Mouse (Mus musculus) liver, embryonic 12.5 days (tissue): ENCODE results near the gene Rsph3a. TPM values are rescaled to one million over a fixed set of nuclear protein-coding genes. Genes with fewer than 3 reads are reported as not detected.
A peak's percentile ranks its signal among the peaks of the same experiment; 100 is the strongest.
"Not testable (repeated sequence)": the region's sequence is repeated elsewhere in the genome, so short reads cannot be mapped to it uniquely, and the experiment has no call there.

Source experiments
- ATAC-seq: fragments of 200-750 bp; cut with Nextera tagmentation; 2 replicates; pipeline ENCODE4 v1.8.0; 2017; ENCODE audit warnings: moderate number of reproducible peaks, mild to moderate bottlenecking, moderate library complexity
- H3K27ac ChIP-seq: fragments of 300-500 bp; sonication (generic); 2 replicates; pipeline ENCODE4 v1.5.1; 2016; ENCODE audit warnings: mild to moderate bottlenecking
- H3K27me3 ChIP-seq: fragments of 300-500 bp; sonication (generic); replicated peaks from 2 replicates; pipeline ENCODE4 v1.6.1; 2016; ENCODE audit warnings: mild to moderate bottlenecking, moderate library complexity
- H3K36me3 ChIP-seq: fragments of 300-500 bp; sonication (generic); 2 replicates; pipeline ENCODE4 v1.6.1; 2016; ENCODE audit warnings: mild to moderate bottlenecking, moderate library complexity
- H3K4me1 ChIP-seq: fragments of 300-500 bp; sonication (generic); 2 replicates; pipeline ENCODE4 v1.6.1; 2016
- H3K4me2 ChIP-seq: fragments of 300-500 bp; sonication (generic); 2 replicates; pipeline ENCODE4 v1.6.1; 2016; ENCODE audit warnings: mild to moderate bottlenecking, moderate library complexity
- H3K4me3 ChIP-seq: fragments of 300-500 bp; sonication (generic); 2 replicates; pipeline ENCODE4 v1.5.1; 2016; ENCODE audit warnings: mild to moderate bottlenecking, moderate library complexity
- H3K9ac ChIP-seq: fragments of 300-500 bp; sonication (generic); 2 replicates; pipeline ENCODE4 v1.6.1; 2016; ENCODE audit warnings: mild to moderate bottlenecking, moderate library complexity
- H3K9me3 ChIP-seq: fragments of 300-500 bp; sonication (generic); replicated peaks from 2 replicates; pipeline ENCODE4 v1.6.1; 2016; ENCODE audit warnings: mild to moderate bottlenecking, moderate library complexity
- WGBS: fragments of 180-500 bp; shearing (Covaris S2); methylation state at CpG from one replicate; pipeline ENCODE4 v1.1.7; 2016; ENCODE audit not compliant: insufficient replicate concordance; 5-methylcytosine and 5-hydroxymethylcytosine counted together
- polyA plus RNA-seq: library from polyadenylated mRNA; unstranded; fragments of >200 nt; fragmentation: Nextera tagmentation; extraction: Ambion mirVana; gene quantifications from 2 replicates; pipeline ENCODE4 v1.2.1, GENCODE M21; 2016

Gene Rsph3a
- polyA plus RNA-seq, 1 experiment from 2014 or later = 26.0 TPM

- ATAC-seq, H3K9me3 ChIP-seq, H3K27ac ChIP-seq, H3K4me2 ChIP-seq, H3K27me3 ChIP-seq, H3K9ac ChIP-seq, H3K4me3 ChIP-seq, H3K4me1 ChIP-seq, H3K36me3 ChIP-seq: not testable (repeated sequence)
- 72% methylated on average over 6 of the region's 8 CpGs for WGBS
These were observed 13.3 kb upstream of the Rsph3a start for GRCm38 (mm10) chr17:7932121-7932520.

DNA sequence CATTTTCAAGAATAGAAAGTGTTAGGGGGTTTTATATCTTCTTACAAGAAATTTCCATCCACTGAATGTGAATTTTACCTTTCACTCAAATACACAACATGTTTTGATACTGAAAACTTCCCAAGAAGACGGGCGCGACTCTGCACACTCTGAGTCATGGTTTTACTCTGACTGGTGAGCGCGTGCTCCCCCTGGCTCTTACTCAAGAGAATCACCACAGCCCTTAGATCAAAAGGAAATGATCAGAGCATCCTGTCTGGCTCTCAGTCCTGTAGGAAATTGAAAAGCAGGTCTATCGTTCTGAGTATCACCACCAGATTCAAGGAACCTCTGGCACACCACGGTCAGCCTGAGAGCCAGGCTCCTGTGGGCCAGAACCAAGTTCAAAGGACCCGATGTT, 5.8 kb upstream of the Rsph3a start:
- no peak for ATAC-seq
- H3K36me3 ChIP-seq = no peaks in the 10 kb centered on the region
- WGBS = 40% methylated on average over 8 of the region's 8 CpGs

GRCm38 (mm10) chr17:7946053-7946627, 726 bp downstream of the Rsph3a start:
- ATAC-seq, H3K4me1 ChIP-seq, H3K27me3 ChIP-seq, H3K9me3 ChIP-seq, H3K36me3 ChIP-seq: not testable (repeated sequence)
- Histone ChIP-seq H3K27ac (peak overlapping the region; percentile 84), H3K4me2 (peak overlapping the region; percentile 73), H3K9ac (peak overlapping the region; percentile 69), H3K4me3 (peak overlapping the region; percentile 67)
- WGBS = 0% methylated on average over 19 of the region's 27 CpGs

More for the DNA sequence above, 5.8 kb upstream of the Rsph3a start:
- Histone ChIP-seq H3K27me3 (no peaks in the 10 kb centered on the region), H3K9me3 (no peaks in the 10 kb centered on the region), H3K4me1 (peaks cover under 1% of the 10 kb centered on the region), H3K27ac (no peak overlapping the region), H3K4me2 (no peak overlapping the region), H3K9ac (no peak overlapping the region), H3K4me3 (no peak overlapping the region)

DNA sequence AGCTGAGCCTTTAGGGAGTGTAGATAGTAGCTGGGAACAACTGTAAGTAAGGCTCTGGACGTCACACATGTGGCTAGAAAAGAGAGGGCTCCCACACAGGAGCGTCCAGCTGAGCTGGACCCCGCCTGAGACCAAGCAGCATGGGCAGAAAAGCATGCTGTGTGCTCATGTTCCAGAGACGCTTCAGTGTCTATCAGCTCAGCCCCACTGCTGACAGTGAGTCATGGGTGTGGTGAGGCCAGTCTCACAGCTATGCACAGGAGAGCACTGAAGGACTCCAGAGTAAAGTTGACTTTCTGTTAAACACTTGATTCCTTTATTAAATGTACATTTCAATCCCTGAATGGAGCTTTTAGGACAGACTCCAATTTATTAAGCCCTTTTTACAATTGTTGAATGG, 5.9 kb downstream of the Rsph3a start:
- not testable (repeated sequence) for H3K4me2 ChIP-seq, H3K27ac ChIP-seq, H3K9me3 ChIP-seq, H3K4me3 ChIP-seq, H3K36me3 ChIP-seq, H3K27me3 ChIP-seq, H3K9ac ChIP-seq, H3K4me1 ChIP-seq, ATAC-seq
- WGBS = no CpG with 5 or more reads among the region's 4 CpGs

- H3K36me3 ChIP-seq, H3K27me3 ChIP-seq, H3K4me2 ChIP-seq, ATAC-seq, H3K27ac ChIP-seq, H3K9ac ChIP-seq, H3K4me1 ChIP-seq, H3K4me3 ChIP-seq, H3K9me3 ChIP-seq: not testable (repeated sequence)
- 86% methylated on average over 9 of the region's 9 CpGs for WGBS
These were observed 11.8 kb downstream of the Rsph3a start for GRCm38 (mm10) chr17:7957242-7957641.

GRCm38 (mm10) chr17:7963333-7963732, 17.9 kb downstream of the Rsph3a start:
- not testable (repeated sequence) for H3K4me3 ChIP-seq, H3K27ac ChIP-seq, H3K27me3 ChIP-seq, H3K9me3 ChIP-seq, H3K9ac ChIP-seq, H3K4me2 ChIP-seq, H3K4me1 ChIP-seq, H3K36me3 ChIP-seq
- WGBS = 33% methylated on average over 4 of the region's 4 CpGs
- peak; percentile 87 for ATAC-seq

DNA sequence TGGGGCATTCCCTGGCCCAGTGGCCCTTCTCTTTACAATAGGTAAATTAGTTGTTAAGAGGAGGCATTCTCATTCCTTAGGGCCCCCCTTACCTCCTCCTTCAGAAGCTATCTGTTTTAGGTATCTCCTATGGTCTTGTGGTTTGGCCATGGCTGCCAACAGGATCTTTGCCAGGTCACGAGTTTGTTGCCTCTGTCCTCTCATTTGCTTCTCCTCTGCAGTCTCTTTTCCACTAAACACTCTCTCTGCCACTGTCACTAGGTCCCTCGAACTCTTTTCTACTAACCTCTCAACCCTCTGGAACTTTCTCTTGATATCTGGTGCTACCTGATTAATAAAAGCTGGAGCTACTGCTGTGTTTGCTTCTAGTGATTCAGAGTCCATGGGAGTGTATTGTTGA, 19.0 kb downstream of the Rsph3a start:
- H3K9ac ChIP-seq, H3K4me2 ChIP-seq, H3K27me3 ChIP-seq, H3K9me3 ChIP-seq, H3K27ac ChIP-seq, H3K4me3 ChIP-seq, H3K36me3 ChIP-seq, ATAC-seq, H3K4me1 ChIP-seq: not testable (repeated sequence)
- 61% methylated on average over 2 of the region's 2 CpGs for WGBS

DNA sequence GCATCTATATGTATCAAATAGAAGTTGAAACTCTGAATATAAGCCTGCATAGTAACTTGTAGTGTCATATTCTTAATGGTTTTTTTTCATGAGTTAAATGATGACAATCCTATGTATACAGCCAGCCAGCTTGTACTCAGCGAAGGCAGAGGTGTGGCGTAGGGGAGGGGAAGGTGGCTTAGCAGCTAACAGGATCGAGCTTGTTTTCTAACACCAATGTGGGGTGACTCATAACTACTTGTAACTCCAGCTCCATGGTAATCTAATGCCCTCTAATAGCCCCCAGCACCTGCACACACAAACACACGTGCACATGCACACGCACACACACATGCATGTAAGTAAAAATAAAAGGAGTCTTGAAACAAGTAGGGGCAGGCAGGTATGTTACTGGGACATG, 23.1 kb downstream of the Rsph3a start:
- H3K4me3 ChIP-seq, H3K4me1 ChIP-seq, H3K9ac ChIP-seq, H3K27ac ChIP-seq, H3K9me3 ChIP-seq, H3K4me2 ChIP-seq, ATAC-seq, H3K36me3 ChIP-seq, H3K27me3 ChIP-seq: not testable (repeated sequence)
- WGBS = 89% methylated on average over 4 of the region's 5 CpGs

- H3K36me3 ChIP-seq, ATAC-seq, H3K4me2 ChIP-seq, H3K9ac ChIP-seq, H3K4me1 ChIP-seq, H3K4me3 ChIP-seq, H3K27ac ChIP-seq, H3K9me3 ChIP-seq, H3K27me3 ChIP-seq: not testable (repeated sequence)
- WGBS = 31% methylated on average over 1 of the region's 6 CpGs
These were observed 24.4 kb downstream of the Rsph3a start for GRCm38 (mm10) chr17:7969782-7970181.

- WGBS = 85% methylated on average over 1 of the region's 2 CpGs
- not testable (repeated sequence) for H3K9me3 ChIP-seq
These were observed 38.1 kb downstream of the Rsph3a start for GRCm38 (mm10) chr17:7983484-7983883.

GRCm38 (mm10) chr17:7985597-7985996, 40.2 kb downstream of the Rsph3a start:
- not testable (repeated sequence) for H3K4me3 ChIP-seq, H3K4me1 ChIP-seq, H3K36me3 ChIP-seq, H3K4me2 ChIP-seq, H3K9me3 ChIP-seq, H3K9ac ChIP-seq, ATAC-seq, H3K27ac ChIP-seq, H3K27me3 ChIP-seq
- 61% methylated on average over 4 of the region's 4 CpGs for WGBS

More at GRCm38 (mm10) chr17:7983484-7983883, 38.1 kb downstream of the Rsph3a start:
- ATAC-seq, H3K27ac ChIP-seq, H3K4me3 ChIP-seq, H3K4me1 ChIP-seq, H3K4me2 ChIP-seq, H3K9ac ChIP-seq, H3K36me3 ChIP-seq, H3K27me3 ChIP-seq: not testable (repeated sequence)

DNA sequence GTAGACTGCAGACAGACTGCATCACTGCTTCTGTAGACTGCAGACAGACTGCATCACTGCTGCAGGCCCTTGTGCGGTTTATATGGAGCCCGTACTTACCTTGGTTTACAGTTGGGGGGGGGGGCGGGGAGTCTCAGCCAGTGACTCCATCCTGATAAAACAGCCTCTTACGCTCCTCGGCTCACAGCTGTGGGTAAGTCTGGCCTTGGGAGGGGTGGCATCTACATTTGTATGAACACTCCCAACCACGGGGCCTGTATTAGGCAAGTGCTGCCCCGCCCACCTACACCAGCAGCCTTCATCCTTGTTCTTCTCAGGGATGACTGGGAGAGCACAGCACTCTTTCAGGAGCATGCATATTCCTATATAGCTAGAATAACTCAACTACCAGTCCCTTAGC, 41.6 kb downstream of the Rsph3a start:
- H3K4me1 ChIP-seq, H3K27me3 ChIP-seq, H3K9me3 ChIP-seq, H3K9ac ChIP-seq, H3K4me2 ChIP-seq, H3K4me3 ChIP-seq, H3K36me3 ChIP-seq, ATAC-seq, H3K27ac ChIP-seq: not testable (repeated sequence)
- 46% methylated on average over 7 of the region's 7 CpGs for WGBS

- H3K27me3 ChIP-seq, H3K9me3 ChIP-seq, H3K27ac ChIP-seq, H3K36me3 ChIP-seq, H3K4me3 ChIP-seq, H3K4me2 ChIP-seq, H3K4me1 ChIP-seq, H3K9ac ChIP-seq, ATAC-seq: not testable (repeated sequence)
- WGBS = 78% methylated on average over 10 of the region's 10 CpGs
These were observed 57.8 kb downstream of the Rsph3a start for GRCm38 (mm10) chr17:8003248-8003647.
